Mouse (Mus musculus): ENCODE measurements at regions not wholly inside any gene's neighbourhood (a gene's known extent, or its start where the extent isn't known, plus 50 kb on each side); places are given as distances from the start of the nearest gene placed in this dataset.

- Histone ChIP-seq H3K27ac (ENCODE audit: low read depth) (no peak overlapping the region), H3K36me3 (replicated peaks; ENCODE audit: insufficient read depth, low read length) (no peaks in the 10 kb centered on the region), H3K4me1 (ENCODE audit: insufficient read depth) (no peaks in the 10 kb centered on the region), H3K9ac (replicated peaks) (no peak overlapping the region), H3K9me3 (ENCODE audit: low read length) (no peaks in the 10 kb centered on the region), H3K4me2 (ENCODE audit: low read depth, low read length) (no peak overlapping the region), H3K27me3 (ENCODE audit: insufficient read depth, low read length) (no peaks in the 10 kb centered on the region), H3K4me3 (ENCODE audit: low read depth, low read length) (no peak overlapping the region)
- TF ChIP-seq EP300 (IDR thresholded peaks at IDR 0.05; ENCODE audit: low read depth), result no peak
- TF ChIP-seq CTCF (IDR thresholded peaks at IDR 0.05; ENCODE audit: low read depth), result no peak
- no peak for DNase-seq
- ATAC-seq, result no peak
Observed at GRCm38 (mm10) chr5:26338191-26338590, 80.7 kb downstream of the Gm7361 start.

DNA sequence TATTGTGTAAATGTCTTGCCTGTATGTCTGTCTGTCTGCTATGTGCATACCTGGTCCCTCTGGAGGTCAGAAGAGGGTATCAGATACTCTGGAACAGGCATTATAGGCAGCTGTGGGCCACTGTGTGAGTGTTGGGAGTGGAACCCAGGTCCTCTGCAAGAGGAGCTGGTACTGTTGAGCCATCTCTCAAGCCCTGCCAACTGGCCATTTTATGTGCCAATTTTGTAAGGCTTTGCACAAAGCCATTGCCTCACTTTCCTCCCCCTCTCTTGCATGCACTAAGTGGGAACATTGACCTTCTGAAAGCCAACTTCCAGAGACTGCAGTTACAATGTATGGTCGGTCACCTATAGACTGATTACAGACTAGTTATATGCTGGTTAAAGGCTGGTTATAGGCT is 81.8 kb downstream of the Gm7361 start:
- H3K4me1 ChIP-seq (ENCODE audit: insufficient read depth), result no peaks in the 10 kb centered on the region
- H3K27me3 ChIP-seq (ENCODE audit: insufficient read depth, low read length), result no peaks in the 10 kb centered on the region
- DNase-seq (no peak), ATAC-seq (no peak)
- no peak overlapping the region for H3K9ac ChIP-seq (replicated peaks)
- H3K27ac ChIP-seq (ENCODE audit: low read depth), result no peak overlapping the region
- no peak overlapping the region for H3K4me3 ChIP-seq (ENCODE audit: low read depth, low read length)
- H3K36me3 ChIP-seq (replicated peaks; ENCODE audit: insufficient read depth, low read length), result no peaks in the 10 kb centered on the region
- no peak overlapping the region for H3K4me2 ChIP-seq (ENCODE audit: low read depth, low read length)
- no peaks in the 10 kb centered on the region for H3K9me3 ChIP-seq (ENCODE audit: low read length)
- 85% methylated on average over 1 of the region's 1 CpGs for WGBS (ENCODE audit: insufficient replicate concordance)
- TF ChIP-seq CTCF (IDR thresholded peaks at IDR 0.05; ENCODE audit: low read depth), result no peak
- TF ChIP-seq EP300 (IDR thresholded peaks at IDR 0.05; ENCODE audit: low read depth), result no peak

- Histone ChIP-seq H3K36me3 (replicated peaks; ENCODE audit: insufficient read depth, low read length) (no peaks in the 10 kb centered on the region), H3K9ac (replicated peaks) (no peak overlapping the region), H3K27me3 (ENCODE audit: insufficient read depth, low read length) (no peaks in the 10 kb centered on the region), H3K27ac (ENCODE audit: low read depth) (no peak overlapping the region), H3K9me3 (ENCODE audit: low read length) (peaks cover 3% of the 10 kb centered on the region; the same call in 1 of the 2 replicates), H3K4me2 (ENCODE audit: low read depth, low read length) (no peak overlapping the region), H3K4me1 (ENCODE audit: insufficient read depth) (no peaks in the 10 kb centered on the region), H3K4me3 (ENCODE audit: low read depth, low read length) (no peak overlapping the region)
- no peak for ATAC-seq
- DNase-seq, result no peak
- 91% methylated on average over 10 of the region's 10 CpGs for WGBS (ENCODE audit: insufficient replicate concordance)
- no peak for TF ChIP-seq CTCF (IDR thresholded peaks at IDR 0.05; ENCODE audit: low read depth)
- TF ChIP-seq EP300 (IDR thresholded peaks at IDR 0.05; ENCODE audit: low read depth), result no peak
Observed at GRCm38 (mm10) chr5:26355156-26355555, 97.7 kb downstream of the Gm7361 start.

- Histone ChIP-seq H3K9ac (replicated peaks) (no peak overlapping the region), H3K9me3 (ENCODE audit: low read length) (peaks cover 3% of the 10 kb centered on the region; the same call in 1 of the 2 replicates), H3K4me3 (ENCODE audit: low read depth, low read length) (no peak overlapping the region), H3K36me3 (replicated peaks; ENCODE audit: insufficient read depth, low read length) (no peaks in the 10 kb centered on the region), H3K27ac (ENCODE audit: low read depth) (no peak overlapping the region), H3K27me3 (ENCODE audit: insufficient read depth, low read length) (no peaks in the 10 kb centered on the region), H3K4me2 (ENCODE audit: low read depth, low read length) (no peak overlapping the region), H3K4me1 (ENCODE audit: insufficient read depth) (no peaks in the 10 kb centered on the region)
- DNase-seq (no peak), ATAC-seq (no peak)
- WGBS (ENCODE audit: insufficient replicate concordance), result 76% methylated on average over 3 of the region's 3 CpGs
- no peak for TF ChIP-seq CTCF (IDR thresholded peaks at IDR 0.05; ENCODE audit: low read depth)
- no peak for TF ChIP-seq EP300 (IDR thresholded peaks at IDR 0.05; ENCODE audit: low read depth)
Observed at GRCm38 (mm10) chr5:26359082-26359481, 101.6 kb downstream of the Gm7361 start.

GRCm38 (mm10) chr5:26374175-26374984 is 116.9 kb downstream of the Gm7361 start:
- H3K4me2 ChIP-seq (ENCODE audit: low read depth, low read length), result no peak overlapping the region
- ATAC-seq (no peak), DNase-seq (no peak)
- H3K9ac ChIP-seq (replicated peaks), result no peak overlapping the region
- H3K4me3 ChIP-seq (ENCODE audit: low read depth, low read length), result no peak overlapping the region
- H3K27me3 ChIP-seq (ENCODE audit: insufficient read depth, low read length), result no peaks in the 10 kb centered on the region
- H3K9me3 ChIP-seq (ENCODE audit: low read length), result no peaks in the 10 kb centered on the region
- 66% methylated on average over 10 of the region's 10 CpGs for WGBS (ENCODE audit: insufficient replicate concordance)
- TF ChIP-seq EP300 (IDR thresholded peaks at IDR 0.05; ENCODE audit: low read depth), result no peak
- no peak overlapping the region for H3K27ac ChIP-seq (ENCODE audit: low read depth)
- H3K36me3 ChIP-seq (replicated peaks; ENCODE audit: insufficient read depth, low read length), result no peaks in the 10 kb centered on the region
- H3K4me1 ChIP-seq (ENCODE audit: insufficient read depth), result no peaks in the 10 kb centered on the region

DNA sequence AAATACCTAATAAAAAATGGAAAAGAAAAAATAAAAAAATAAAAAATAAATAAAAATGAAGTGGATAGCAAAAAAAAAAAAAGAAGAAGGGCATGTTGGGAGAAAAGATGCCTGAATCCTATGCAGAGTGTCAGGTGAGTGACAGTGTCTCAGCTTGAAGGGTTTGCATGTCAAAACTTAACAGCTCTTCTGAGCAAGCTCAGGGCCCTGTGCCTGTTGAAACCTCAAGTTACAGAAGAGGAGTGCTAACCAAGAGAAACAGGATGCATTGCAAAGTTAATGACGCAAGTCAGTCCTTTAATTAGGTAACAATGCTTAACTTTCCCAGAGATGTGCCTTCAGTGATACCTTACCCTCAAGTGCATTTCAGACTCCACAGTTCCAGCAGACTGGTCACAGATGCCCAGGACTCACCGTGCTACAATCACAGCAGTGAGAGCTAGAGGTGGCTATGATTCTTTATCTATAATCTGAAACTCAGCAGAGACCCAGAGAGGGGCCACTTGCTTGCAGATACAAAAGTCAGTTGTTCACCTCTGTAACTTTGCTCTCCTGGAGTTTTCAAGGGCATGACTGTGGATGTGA is 149.7 kb downstream of the Gm7361 start:
- H3K4me1 ChIP-seq (ENCODE audit: insufficient read depth), result no peaks in the 10 kb centered on the region
- ATAC-seq (no peak), DNase-seq (no peak)
- no peak overlapping the region for H3K27ac ChIP-seq (ENCODE audit: low read depth)
- H3K36me3 ChIP-seq (replicated peaks; ENCODE audit: insufficient read depth, low read length), result no peaks in the 10 kb centered on the region
- no peaks in the 10 kb centered on the region; the same call in 1 of the 2 replicates for H3K9me3 ChIP-seq (ENCODE audit: low read length)
- no peak overlapping the region for H3K4me3 ChIP-seq (ENCODE audit: low read depth, low read length)
- H3K9ac ChIP-seq (replicated peaks), result no peak overlapping the region
- TF ChIP-seq CTCF (IDR thresholded peaks at IDR 0.05; ENCODE audit: low read depth) (no peak), EP300 (IDR thresholded peaks at IDR 0.05; ENCODE audit: low read depth) (no peak)
- no peak overlapping the region for H3K4me2 ChIP-seq (ENCODE audit: low read depth, low read length)
- no peaks in the 10 kb centered on the region for H3K27me3 ChIP-seq (ENCODE audit: insufficient read depth, low read length)
- 73% methylated on average over 2 of the region's 2 CpGs for WGBS (ENCODE audit: insufficient replicate concordance)

Measured in liver, postnatal 0 days (tissue).